Mouse (Mus musculus) forebrain, embryonic 16.5 days (tissue): ENCODE results near the gene Sqstm1. TPM values are rescaled to one million over a fixed set of nuclear protein-coding genes. Genes with fewer than 3 reads are reported as not detected.

Experiments
- ATAC-seq: fragments of 200-750 bp; cut with Nextera tagmentation; 2 replicates; pipeline ENCODE4 v1.8.0; 2017; ENCODE audit warnings: mild to moderate bottlenecking, moderate library complexity
- H3K27ac ChIP-seq: fragments of 300-500 bp; sonication (generic); 2 replicates; pipeline ENCODE4 v1.5.1; 2014; ENCODE audit warnings: low read length, control low read depth
- H3K27me3 ChIP-seq: fragments of 300-500 bp; sonication (generic); replicated peaks from 2 replicates; pipeline ENCODE4 v1.6.1; 2014; ENCODE audit warnings: low read length; ENCODE audit not compliant: control insufficient read depth, insufficient read depth
- H3K36me3 ChIP-seq: fragments of 300-500 bp; sonication (generic); 2 replicates; pipeline ENCODE4 v1.6.1; 2014; ENCODE audit not compliant: control insufficient read depth, insufficient read depth
- H3K4me1 ChIP-seq: fragments of 300-500 bp; sonication (generic); replicated peaks from 2 replicates; pipeline ENCODE4 v1.6.1; 2014; ENCODE audit warnings: low read length; ENCODE audit not compliant: control insufficient read depth, insufficient read depth
- H3K4me2 ChIP-seq: fragments of 300-500 bp; sonication (generic); 2 replicates; pipeline ENCODE4 v1.6.1; 2014; ENCODE audit warnings: mild to moderate bottlenecking, low read length, control low read depth
- H3K4me3 ChIP-seq: fragments of 300-500 bp; sonication (generic); replicated peaks from 2 replicates; pipeline ENCODE4 v1.5.1; 2014; ENCODE audit warnings: mild to moderate bottlenecking, low read length, control low read depth
- H3K9ac ChIP-seq: fragments of 300-500 bp; sonication (generic); replicated peaks from 2 replicates; pipeline ENCODE4 v1.6.1; 2014; ENCODE audit warnings: low read depth, low read length, control low read depth
- H3K9me3 ChIP-seq: fragments of 300-500 bp; sonication (generic); 2 replicates; pipeline ENCODE4 v1.6.1; 2016; ENCODE audit warnings: low read length; ENCODE audit not compliant: control insufficient read depth
- WGBS: fragments of 180-500 bp; shearing (Covaris S2); extraction: QIAGEN DNeasy Blood & Tissue Kit; methylation state at CpG from one replicate; pipeline ENCODE4 v1.1.7; 2014; 5-methylcytosine and 5-hydroxymethylcytosine counted together
- polyA plus RNA-seq: library from polyadenylated mRNA; unstranded; fragments of >200 nt; fragmentation: Nextera tagmentation; extraction: Ambion mirVana; gene quantifications from 2 replicates; pipeline ENCODE4 v1.2.1, GENCODE M21; 2015

Gene Sqstm1
- polyA plus RNA-seq, 1 experiment from 2014 or later = 322 TPM

GRCm38 (mm10) chr11:50233022-50233421, 22.4 kb upstream of the Sqstm1 start:
- Histone ChIP-seq H3K9ac (no peak overlapping the region), H3K27me3 (0 out of 2 replicates have a peak, but pooled peaks cover 4% of the 10 kb centered on the region), H3K27ac (no peak overlapping the region), H3K4me3 (no peak overlapping the region), H3K9me3 (no peaks in the 10 kb centered on the region), H3K36me3 (peaks cover 24% of the 10 kb centered on the region), H3K4me1 (peaks cover 27% of the 10 kb centered on the region), H3K4me2 (no peak overlapping the region)
- ATAC-seq = no peak
- WGBS = 92% methylated on average over 13 of the region's 13 CpGs

- Histone ChIP-seq H3K4me3 (no peak overlapping the region), H3K36me3 (peaks cover 24% of the 10 kb centered on the region), H3K4me1 (peaks cover 34% of the 10 kb centered on the region), H3K4me2 (peak overlapping the region; percentile 40), H3K9me3 (no peaks in the 10 kb centered on the region), H3K27ac (no peak overlapping the region), H3K9ac (no peak overlapping the region), H3K27me3 (no peaks in the 10 kb centered on the region)
- ATAC-seq = peak; percentile 17; the same call in 1 of the 2 replicates
- WGBS = 22% methylated on average over 8 of the region's 8 CpGs
These were observed 20.8 kb upstream of the Sqstm1 start for GRCm38 (mm10) chr11:50231411-50231810.

GRCm38 (mm10) chr11:50230481-50231304, 20.1 kb upstream of the Sqstm1 start:
- Histone ChIP-seq H3K4me2 (peak overlapping the region; percentile 40), H3K36me3 (peaks cover 24% of the 10 kb centered on the region), H3K27ac (no peak overlapping the region), H3K4me1 (peaks cover 33% of the 10 kb centered on the region), H3K4me3 (no peak overlapping the region; the same call in 1 of the 2 replicates), H3K9me3 (no peaks in the 10 kb centered on the region), H3K9ac (no peak overlapping the region), H3K27me3 (no peaks in the 10 kb centered on the region)
- ATAC-seq = no peak
- WGBS = 23% methylated on average over 45 of the region's 45 CpGs

GRCm38 (mm10) chr11:50229252-50229910, 18.8 kb upstream of the Sqstm1 start:
- no peaks in the 10 kb centered on the region for H3K27me3 ChIP-seq
- peaks cover 24% of the 10 kb centered on the region for H3K36me3 ChIP-seq
- no peaks in the 10 kb centered on the region for H3K9me3 ChIP-seq
- 34% methylated on average over 7 of the region's 7 CpGs for WGBS
- H3K9ac ChIP-seq = no peak overlapping the region
- H3K27ac ChIP-seq = no peak overlapping the region
- H3K4me2 ChIP-seq = no peak overlapping the region
- no peak overlapping the region for H3K4me3 ChIP-seq
- H3K4me1 ChIP-seq = peaks cover 33% of the 10 kb centered on the region
- no peak for ATAC-seq

- no peak overlapping the region for H3K9ac ChIP-seq
- no peaks in the 10 kb centered on the region for H3K9me3 ChIP-seq
- H3K27me3 ChIP-seq = no peaks in the 10 kb centered on the region
- H3K27ac ChIP-seq = no peak overlapping the region
- H3K4me2 ChIP-seq = no peak overlapping the region
- H3K4me1 ChIP-seq = peaks cover 37% of the 10 kb centered on the region
- WGBS = 18% methylated on average over 3 of the region's 3 CpGs
- H3K36me3 ChIP-seq = peaks cover 19% of the 10 kb centered on the region
- ATAC-seq = no peak
- H3K4me3 ChIP-seq = no peak overlapping the region
These were observed 18.1 kb upstream of the Sqstm1 start for GRCm38 (mm10) chr11:50228772-50229171.

DNA sequence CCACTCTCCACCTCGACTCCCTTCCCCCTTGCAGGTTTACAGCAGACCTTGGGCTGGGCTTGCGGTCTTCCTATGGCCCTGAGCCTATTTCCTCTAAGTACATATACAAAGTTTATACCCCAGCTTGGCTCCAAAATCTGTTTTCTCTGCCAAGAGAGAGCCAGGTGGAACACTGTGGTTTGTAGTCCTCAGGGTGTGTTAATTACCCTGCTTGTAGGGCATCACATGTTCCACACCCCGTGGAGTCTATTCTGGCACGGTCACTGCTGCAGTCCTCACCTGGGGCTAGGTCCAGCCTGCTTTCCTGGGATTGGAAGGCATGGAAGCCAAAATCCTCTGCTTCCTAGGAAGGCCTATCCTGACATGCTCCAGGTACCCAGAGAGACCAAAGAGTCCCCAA, 17.1 kb upstream of the Sqstm1 start:
- Histone ChIP-seq H3K27me3 (no peaks in the 10 kb centered on the region), H3K4me3 (no peak overlapping the region), H3K27ac (no peak overlapping the region), H3K36me3 (peaks cover 12% of the 10 kb centered on the region), H3K4me2 (no peak overlapping the region), H3K4me1 (peaks cover 47% of the 10 kb centered on the region), H3K9ac (0 out of 2 replicates have a peak overlapping the region, but pooled peaks have one; percentile 9), H3K9me3 (no peaks in the 10 kb centered on the region)
- WGBS = 77% methylated on average over 4 of the region's 4 CpGs
- no peak for ATAC-seq

DNA sequence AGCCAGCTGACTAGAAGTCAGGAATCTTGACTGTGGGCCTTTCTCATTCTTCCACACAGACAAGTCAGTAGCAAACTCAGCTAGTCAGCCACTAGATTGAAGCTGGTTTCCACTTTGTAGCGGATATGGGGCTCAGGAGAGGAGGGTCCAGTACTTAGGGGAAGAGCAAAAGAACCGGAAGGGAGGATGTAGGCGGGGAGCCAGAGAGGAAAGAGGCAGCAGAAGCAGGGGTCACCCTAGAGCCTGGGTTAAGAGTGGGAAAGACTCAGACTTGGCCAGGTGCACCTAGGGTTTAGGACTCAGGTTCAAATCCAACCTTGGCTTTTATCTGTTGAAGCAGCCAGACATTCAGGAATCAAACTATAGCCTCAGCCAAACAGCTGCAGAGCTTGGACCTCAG, 16.6 kb upstream of the Sqstm1 start:
- Histone ChIP-seq H3K4me3 (no peak overlapping the region), H3K27me3 (no peaks in the 10 kb centered on the region), H3K36me3 (peaks cover 8% of the 10 kb centered on the region; the same call in 1 of the 2 replicates), H3K9me3 (no peaks in the 10 kb centered on the region), H3K4me1 (peaks cover 47% of the 10 kb centered on the region), H3K27ac (no peak overlapping the region), H3K4me2 (no peak overlapping the region), H3K9ac (no peak overlapping the region)
- no peak for ATAC-seq
- 86% methylated on average over 3 of the region's 3 CpGs for WGBS

DNA sequence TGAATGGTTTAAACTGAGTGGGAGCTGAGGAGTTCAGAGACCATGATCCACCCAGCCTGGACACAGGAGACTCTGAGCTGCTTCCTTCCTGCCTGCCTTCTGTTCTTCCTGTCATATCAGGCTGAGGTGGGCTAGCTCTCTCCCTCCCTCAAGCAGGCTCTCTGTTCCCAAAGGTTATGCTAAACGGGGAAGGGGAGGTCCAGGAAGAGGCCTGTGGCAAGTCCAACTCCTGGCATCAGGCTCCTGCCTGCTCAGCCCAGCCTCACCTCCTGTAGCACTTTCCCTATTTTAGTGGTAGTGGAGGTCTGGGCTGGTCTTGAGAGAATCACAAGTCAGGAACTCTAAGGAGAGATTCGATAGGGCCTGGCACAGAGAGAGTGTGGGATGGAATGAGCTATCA, 15.8 kb upstream of the Sqstm1 start:
- peak overlapping the region; percentile 93 for H3K4me2 ChIP-seq
- H3K27me3 ChIP-seq = no peaks in the 10 kb centered on the region
- H3K9me3 ChIP-seq = no peaks in the 10 kb centered on the region
- H3K27ac ChIP-seq = no peak overlapping the region
- peak overlapping the region; percentile 99 for H3K9ac ChIP-seq
- WGBS = 39% methylated on average over 2 of the region's 2 CpGs
- peaks cover 2% of the 10 kb centered on the region; the same call in 1 of the 2 replicates for H3K36me3 ChIP-seq
- ATAC-seq = no peak
- H3K4me1 ChIP-seq = peaks cover 47% of the 10 kb centered on the region
- H3K4me3 ChIP-seq = peak overlapping the region; percentile 89

GRCm38 (mm10) chr11:50225611-50226378, 15.2 kb upstream of the Sqstm1 start:
- Histone ChIP-seq H3K36me3 (peaks cover 1% of the 10 kb centered on the region; the same call in 1 of the 2 replicates), H3K4me3 (peak overlapping the region; percentile 89), H3K9ac (peak overlapping the region; percentile 99), H3K27ac (peak overlapping the region; percentile 93), H3K9me3 (no peaks in the 10 kb centered on the region), H3K27me3 (no peaks in the 10 kb centered on the region), H3K4me2 (peak overlapping the region; percentile 93), H3K4me1 (peaks cover 44% of the 10 kb centered on the region)
- 3% methylated on average over 33 of the region's 34 CpGs for WGBS
- ATAC-seq = peak; percentile 19
